ENCODE assay signal across 8 mouse cellular contexts in the genomic region with DNA sequence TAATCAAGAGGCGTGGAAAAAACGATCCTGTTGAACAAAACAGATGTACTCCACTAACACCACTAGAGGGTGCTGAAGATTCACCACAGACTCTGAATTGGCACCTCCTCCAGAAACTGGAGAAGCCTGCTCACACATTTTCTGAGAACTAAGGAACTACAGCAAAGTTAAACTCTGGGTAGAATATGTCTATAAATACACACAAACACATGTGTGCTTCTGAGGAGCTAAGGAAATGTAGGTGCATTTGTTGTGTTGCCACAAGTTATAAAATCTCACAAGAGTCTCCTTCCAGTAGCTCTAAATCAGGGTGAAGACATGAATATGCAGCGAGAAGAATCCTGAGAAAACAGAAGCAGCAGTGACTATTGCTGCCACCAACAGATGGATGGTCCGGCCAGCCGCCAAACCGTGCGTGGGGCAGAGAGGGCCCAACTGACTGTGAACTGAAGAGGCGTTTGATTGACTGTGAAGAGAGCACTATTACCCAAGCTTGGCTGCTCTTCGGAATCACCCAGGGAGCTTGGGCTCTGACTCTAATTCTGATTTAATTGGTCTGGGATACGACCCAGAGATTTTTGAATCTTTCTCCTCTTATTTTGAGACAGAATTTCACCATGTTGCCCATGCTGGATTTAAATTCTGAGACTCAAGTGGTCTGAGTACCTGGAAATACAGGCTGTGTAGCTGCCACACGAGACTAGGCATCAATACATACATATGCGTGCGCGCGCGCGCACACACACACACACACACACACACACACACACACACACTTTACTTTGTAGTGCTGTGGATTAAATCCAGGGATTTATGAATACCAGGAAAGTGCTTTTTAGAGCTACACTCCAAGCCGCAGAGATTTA. TPM values are rescaled to one million over a fixed set of nuclear protein-coding genes. Genes with fewer than 3 reads are reported as not detected.
DNase-seq lines count a peak whose midpoint lies in the region; ATAC-seq and TF ChIP-seq lines count a peak whose summit lies in the region.

No protein-coding gene starts in this region.

- 50% methylated on average over 18 of the region's 18 CpGs for WGBS in embryonic facial prominence, embryonic 15.5 days
- WGBS in liver, postnatal 0 days (ENCODE audit: insufficient replicate concordance) = 61% methylated on average over 18 of the region's 18 CpGs
- 49% methylated on average over 18 of the region's 18 CpGs for WGBS in neural tube, embryonic 14.5 days

- no peak overlapping the region for H3K9ac ChIP-seq in ES-E14 (ENCODE audit: insufficient read depth, low read depth, low read length, poor library complexity, severe bottlenecking)
- H3K9ac ChIP-seq in embryonic facial prominence, embryonic 15.5 days = no peak overlapping the region
- no peak overlapping the region for H3K9ac ChIP-seq in liver, postnatal 0 days (replicated peaks)
- no peak overlapping the region for H3K9ac ChIP-seq in neural tube, embryonic 14.5 days (replicated peaks; ENCODE audit: low read depth, low read length)

- H3K36me3 ChIP-seq in ES-E14 (ENCODE audit: control insufficient read depth, insufficient read depth, low read length, poor library complexity, severe bottlenecking) = no peaks in the 10 kb centered on the region
- no peaks in the 10 kb centered on the region for H3K36me3 ChIP-seq in embryonic facial prominence, embryonic 15.5 days
- no peaks in the 10 kb centered on the region for H3K36me3 ChIP-seq in liver, postnatal 0 days (replicated peaks; ENCODE audit: insufficient read depth, low read length)
- H3K36me3 ChIP-seq in neural tube, embryonic 14.5 days (ENCODE audit: control insufficient read depth, insufficient read depth, low read length) = no peaks in the 10 kb centered on the region

- no peaks in the 10 kb centered on the region for H3K4me1 ChIP-seq in ES-E14 (ENCODE audit: control insufficient read depth in 2 of 2, insufficient read depth in 2 of 2, low read length in 2 of 2, poor library complexity in 1 of 2)
- H3K4me1 ChIP-seq in embryonic facial prominence, embryonic 15.5 days = peaks cover 7% of the 10 kb centered on the region; the same call in 1 of the 2 replicates
- H3K4me1 ChIP-seq in liver, postnatal 0 days (ENCODE audit: insufficient read depth) = no peaks in the 10 kb centered on the region
- H3K4me1 ChIP-seq in neural tube, embryonic 14.5 days (ENCODE audit: control insufficient read depth, insufficient read depth, low read length) = no peaks in the 10 kb centered on the region

- H3K9me3 ChIP-seq in ES-E14 (ENCODE audit: control insufficient read depth, insufficient read depth, low read depth, low read length) = no peaks in the 10 kb centered on the region
- no peaks in the 10 kb centered on the region for H3K9me3 ChIP-seq in embryonic facial prominence, embryonic 15.5 days (replicated peaks)
- no peaks in the 10 kb centered on the region for H3K9me3 ChIP-seq in liver, postnatal 0 days (ENCODE audit: low read length)
- H3K9me3 ChIP-seq in neural tube, embryonic 14.5 days (ENCODE audit: control insufficient read depth, low read length) = no peaks in the 10 kb centered on the region

- no peak for ATAC-seq in embryonic facial prominence, embryonic 15.5 days (ENCODE audit: insufficient number of reproducible peaks, low FRiP score, low TSS enrichment, low read depth)
- no peak for ATAC-seq in liver, postnatal 0 days
- peak; percentile 90 for ATAC-seq in neural tube, embryonic 14.5 days (ENCODE audit: low read depth)

- H3K4me3 ChIP-seq in ES-E14 (ENCODE audit: insufficient read depth in 1 of 2, low read depth in 1 of 2, low read length in 2 of 2, poor library complexity in 1 of 2, severe bottlenecking in 1 of 2) = no peak overlapping the region
- H3K4me3 ChIP-seq in embryonic facial prominence, embryonic 15.5 days (replicated peaks) = no peak overlapping the region
- no peak overlapping the region for H3K4me3 ChIP-seq in liver, postnatal 0 days (ENCODE audit: low read depth, low read length)
- H3K4me3 ChIP-seq in neural tube, embryonic 14.5 days (ENCODE audit: low read depth, low read length) = no peak overlapping the region

- DNase-seq in ES-E14 (ENCODE audit: low read depth, low spot score) = peak; percentile 59
- DNase-seq in brain, adult 2 months (ENCODE audit: low read depth, low spot score) = peak; percentile 92
- peak; percentile 20 to 62 for DNase-seq in heart, postnatal 14 days
- peak; percentile 54 for DNase-seq in kidney, postnatal 14 days
- DNase-seq in liver, postnatal 0 days = peak; percentile 17
- peak; percentile 27 for DNase-seq in yolk sac, embryonic 10.5 days (ENCODE audit: low spot score)

- in situ Hi-C loops in ES-E14 (cut with MboI; ENCODE audit: low sequenced_read_pairs in 2 of 2, unreplicated experiment in 2 of 2) = loop anchor here in 1 of 2 experiments (10.0 kb wide), 1 partner anchor 853 kb away; no protein-coding TSS in a partner anchor

- TF ChIP-seq CTCF in liver, postnatal 0 days (IDR thresholded peaks at IDR 0.05; ENCODE audit: low read depth) = peak; percentile 72

- intact Hi-C loops in heart, postnatal 14 days (cut with DNase I) = loop anchor here (2.0 to 5.0 kb wide), 2 partner anchors 556 to 857 kb away; no protein-coding TSS in a partner anchor

- TF ChIP-seq EP300 in liver, postnatal 0 days (IDR thresholded peaks at IDR 0.05; ENCODE audit: low read depth) = no peak

- H3K27ac ChIP-seq in ES-E14 (ENCODE audit: insufficient read depth, low read depth, low read length, poor library complexity, severe bottlenecking) = no peak overlapping the region
- H3K27ac ChIP-seq in embryonic facial prominence, embryonic 15.5 days (replicated peaks) = no peak overlapping the region
- no peak overlapping the region for H3K27ac ChIP-seq in liver, postnatal 0 days (ENCODE audit: low read depth)
- H3K27ac ChIP-seq in neural tube, embryonic 14.5 days (ENCODE audit: low read depth, low read length) = no peak overlapping the region

- H3K27me3 ChIP-seq in embryonic facial prominence, embryonic 15.5 days = no peaks in the 10 kb centered on the region
- H3K27me3 ChIP-seq in liver, postnatal 0 days (ENCODE audit: insufficient read depth, low read length) = no peaks in the 10 kb centered on the region
- H3K27me3 ChIP-seq in neural tube, embryonic 14.5 days (ENCODE audit: control insufficient read depth, insufficient read depth, low read length) = no peaks in the 10 kb centered on the region

- 0 out of 2 replicates have a peak overlapping the region, but pooled peaks have one; percentile 15 for H3K4me2 ChIP-seq in embryonic facial prominence, embryonic 15.5 days (replicated peaks)
- no peak overlapping the region for H3K4me2 ChIP-seq in liver, postnatal 0 days (ENCODE audit: low read depth, low read length)
- H3K4me2 ChIP-seq in neural tube, embryonic 14.5 days (ENCODE audit: low read depth, low read length) = no peak overlapping the region

TF ChIP-seq in ES-E14, 5 proteins besides CTCF, POLR2A, EP300 and RAD21:
- TF ChIP-seq ZNF384 (IDR thresholded peaks at IDR 0.05; ENCODE audit: low read depth, low read length) = no peak
- peak; percentile 88 for TF ChIP-seq ZC3H11A (IDR thresholded peaks at IDR 0.05; ENCODE audit: borderline replicate concordance, low read depth, low read length)
TF ChIP-seq in ES-E14: peak in this region for 1.

RNA-seq across cellular contexts. Expression of gene Khdc1b, which starts 28.2 kb away (rescaled TPM):
- not detected in 2 replicates for total RNA-seq in ES-E14 (2012; rRNA removed)
- 0.09 and 0.12 TPM in 2 replicates for polyA plus RNA-seq in embryonic facial prominence, embryonic 15.5 days (2015; fragmentation: Nextera tagmentation; extraction: Ambion mirVana)
- total RNA-seq in heart, postnatal 14 days (2021) = not detected
- polyA plus RNA-seq in liver, postnatal 0 days (2015; fragmentation: Nextera tagmentation; extraction: Ambion mirVana) = not detected in 2 replicates
- 0.17 TPM in 1 of 2 replicates, not detected in the other for polyA plus RNA-seq in neural tube, embryonic 14.5 days (2014; fragmentation: Nextera tagmentation; extraction: Ambion mirVana)

RNA-seq across cellular contexts. Expression of gene Khdc1c, which starts 43.4 kb away (rescaled TPM):
- not detected in 2 replicates for total RNA-seq in ES-E14 (2012; rRNA removed)
- not detected in 2 replicates for polyA plus RNA-seq in embryonic facial prominence, embryonic 15.5 days (2015; fragmentation: Nextera tagmentation; extraction: Ambion mirVana)
- not detected for total RNA-seq in heart, postnatal 14 days (2021)
- not detected in 2 replicates for polyA plus RNA-seq in liver, postnatal 0 days (2015; fragmentation: Nextera tagmentation; extraction: Ambion mirVana)
- polyA plus RNA-seq in neural tube, embryonic 14.5 days (2014; fragmentation: Nextera tagmentation; extraction: Ambion mirVana) = not detected in 2 replicates

Comparison
In these comparisons a context has a peak if more than half of its experiments do, and no peak if none do; other contexts are left out.
1. DNase-seq: peak in every context shown above with its lines; median percentile 92 in brain, adult 2 months; 59 in ES-E14; 54 in kidney, postnatal 14 days; 41 in heart, postnatal 14 days; 27 in yolk sac, embryonic 10.5 days; 17 in liver, postnatal 0 days.